Mouse (Mus musculus): ENCODE measurements around the gene Igll1.

The Igll1 gene

DNA sequence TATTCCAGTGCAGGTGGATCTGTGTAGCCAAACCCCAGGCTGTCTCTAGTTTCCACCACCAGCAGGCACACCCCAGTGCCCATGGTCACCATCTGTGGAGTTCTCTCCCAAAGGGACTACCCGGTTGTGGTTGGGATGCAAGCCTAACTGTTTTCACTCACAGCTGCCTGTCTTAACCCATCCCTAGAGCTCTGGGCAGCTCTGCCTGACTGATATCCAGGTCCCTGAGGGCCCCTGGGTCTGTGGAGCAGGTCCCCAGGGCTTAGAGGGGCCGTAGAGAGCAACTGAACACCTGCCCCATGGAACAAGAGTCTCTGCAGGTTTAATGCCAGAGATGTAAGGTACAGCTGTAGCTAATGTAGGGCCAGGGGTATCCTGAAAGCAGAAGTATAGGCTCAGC is at the start of gene Igll1:
Gene Igll1 (minus strand): TSS at position 8 of the 400 bp plus-strand sequence.
- peak; percentile 25 for DNase-seq (ENCODE audit: low spot score)

DNA sequence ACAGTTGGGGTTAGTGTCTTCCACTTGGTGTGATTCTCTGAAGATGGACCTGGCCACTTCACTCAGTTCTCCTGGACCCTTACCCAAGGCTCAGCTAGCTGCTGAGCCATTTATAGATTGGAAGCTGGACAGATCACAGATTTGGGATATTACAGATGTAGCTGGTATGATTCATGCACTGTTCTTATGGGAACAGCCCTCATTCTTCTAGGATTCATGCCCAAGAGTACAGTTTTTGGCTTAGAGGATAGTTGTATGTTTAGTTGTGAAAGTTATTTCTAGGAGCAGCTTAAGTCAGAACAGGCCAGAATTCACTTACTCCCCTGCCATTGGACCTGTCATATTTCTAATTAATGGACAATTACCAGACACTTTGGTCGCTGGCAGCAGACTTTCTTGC is 49.7 kb upstream of the Igll1 start:
- DNase-seq (ENCODE audit: low spot score) = no peak

DNA sequence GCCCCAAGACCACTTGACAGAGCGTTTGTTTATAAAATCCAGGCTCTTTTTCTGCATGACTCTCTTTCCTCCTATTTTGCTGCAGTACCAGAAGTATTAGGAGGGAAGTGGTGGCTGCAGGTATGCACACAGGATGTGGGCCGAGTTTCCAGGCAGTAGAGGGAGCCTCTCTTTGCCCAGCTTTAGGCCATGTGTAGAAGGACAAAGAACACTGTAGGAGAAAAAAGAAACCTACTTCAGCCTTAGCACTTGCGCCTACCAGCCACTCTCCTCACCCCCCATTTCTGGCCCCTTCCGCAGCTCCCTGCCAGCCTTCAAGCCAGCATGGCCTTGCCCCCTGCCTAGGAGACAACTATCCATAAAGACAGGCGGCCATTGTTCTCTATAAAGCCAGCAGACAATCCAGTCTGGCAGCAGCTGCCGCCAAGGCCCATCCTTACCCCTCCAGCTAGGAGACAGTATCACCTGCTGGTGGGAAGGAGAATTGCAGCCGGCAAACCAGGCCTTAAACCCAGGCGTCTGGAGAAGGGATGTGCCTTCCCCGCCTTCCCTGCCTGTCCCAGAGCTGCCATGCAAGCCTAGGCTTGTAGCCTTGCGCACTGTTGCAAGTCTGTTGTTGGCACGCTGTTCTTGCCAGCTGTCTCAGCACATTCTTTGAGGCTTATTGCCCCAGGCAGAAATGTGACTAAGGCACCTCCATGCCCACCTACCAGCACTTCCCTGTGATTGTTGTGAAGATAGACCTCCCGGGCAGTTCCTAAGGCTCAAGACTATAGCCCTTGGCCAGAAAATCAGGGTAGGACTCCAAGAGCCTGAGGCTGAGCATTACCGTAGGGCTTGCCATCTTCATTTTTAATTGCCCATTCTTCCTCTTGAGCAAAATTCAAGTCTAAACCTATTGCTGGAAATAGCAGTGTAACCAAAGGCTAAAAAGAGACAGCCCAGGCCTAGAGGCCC is 48.1 kb upstream of the Igll1 start:
- DNase-seq (ENCODE audit: low spot score) = peak; percentile 81

DNA sequence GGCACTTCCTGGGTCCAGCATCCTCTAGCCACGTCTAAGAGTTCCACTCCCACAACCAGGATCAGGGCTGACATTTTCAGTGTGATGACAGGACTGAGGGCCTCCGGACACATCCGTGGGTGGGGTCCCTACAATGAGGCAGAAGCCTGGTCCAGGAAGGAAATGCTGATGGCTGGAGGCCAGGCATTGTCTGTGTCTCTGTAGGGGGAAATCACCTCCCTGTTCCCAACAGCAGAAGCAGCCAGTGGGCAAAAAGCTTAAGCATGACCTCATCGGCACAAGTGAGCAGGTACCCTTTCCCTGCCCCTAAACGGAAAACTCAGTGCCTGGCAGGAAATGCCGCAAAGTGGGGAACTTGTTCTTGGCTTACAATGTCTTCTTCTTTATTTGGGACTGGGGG is 44.0 kb upstream of the Igll1 start:
- no peak for DNase-seq (ENCODE audit: low spot score)

DNA sequence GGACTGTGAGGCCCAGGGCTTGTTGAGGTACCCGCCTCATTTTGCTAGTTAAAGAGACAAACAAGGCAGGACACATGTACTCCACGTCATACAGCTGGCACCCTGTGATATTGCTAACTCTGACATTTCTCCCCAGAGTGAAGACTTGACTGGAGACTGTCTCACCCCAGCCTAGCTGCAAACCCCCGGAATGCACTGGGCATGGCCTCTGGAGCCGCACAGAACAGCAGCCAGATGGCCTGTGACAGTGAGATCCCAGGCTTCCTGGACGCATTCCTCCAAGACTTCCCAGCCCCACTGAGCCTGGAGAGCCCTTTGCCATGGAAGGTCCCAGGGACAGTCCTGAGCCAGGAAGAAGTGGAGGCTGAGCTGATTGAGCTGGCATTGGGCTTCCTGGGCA is 39.4 kb upstream of the Igll1 start:
- DNase-seq (ENCODE audit: low spot score) = no peak

DNA sequence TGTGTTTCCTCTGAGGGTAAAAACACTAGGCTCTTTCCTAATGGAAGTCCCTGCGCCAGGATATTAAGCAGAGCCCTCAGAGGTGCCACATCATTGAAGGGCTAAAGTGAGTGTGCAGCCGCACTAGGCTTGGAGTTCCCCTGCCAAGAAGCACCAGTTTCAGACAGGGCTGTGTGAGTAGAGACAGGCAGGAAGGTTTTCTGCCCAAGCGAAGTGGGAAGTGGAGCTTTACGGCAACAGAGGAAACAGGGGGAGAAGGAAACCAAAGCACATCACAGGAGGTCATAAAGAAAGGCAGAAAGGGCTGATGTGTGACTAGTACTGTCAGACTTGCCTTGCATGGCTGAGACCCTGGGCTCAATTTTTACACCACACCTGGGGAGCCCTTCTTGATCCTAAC is 38.5 kb upstream of the Igll1 start:
- DNase-seq (ENCODE audit: low spot score) = no peak

DNA sequence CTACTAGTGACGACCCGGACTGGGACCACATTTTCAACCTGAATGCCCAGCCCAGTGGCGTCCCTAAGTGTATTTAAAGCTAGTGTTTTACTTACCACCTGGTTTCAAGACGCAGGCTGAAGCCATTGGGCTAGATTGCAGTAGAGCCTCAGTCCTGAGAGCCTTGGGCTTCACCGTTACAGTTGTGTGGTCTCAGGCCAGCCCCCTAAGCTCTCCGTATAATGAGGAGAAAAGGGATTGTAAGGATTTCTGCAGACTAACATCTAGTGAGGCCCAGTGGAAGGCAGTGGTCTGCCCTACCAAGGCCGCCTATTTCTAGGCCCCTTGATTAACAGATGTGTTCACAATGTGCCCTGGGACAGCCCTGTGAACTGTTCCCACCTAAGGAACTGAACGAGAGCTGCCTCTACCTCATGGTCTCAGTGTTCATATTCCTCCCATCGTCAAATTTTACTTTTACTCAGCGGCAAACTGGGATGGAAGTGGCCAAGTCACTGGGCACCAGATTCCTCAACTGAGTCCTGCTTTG is 33.3 kb upstream of the Igll1 start:
- DNase-seq (ENCODE audit: low spot score) = no peak

DNA sequence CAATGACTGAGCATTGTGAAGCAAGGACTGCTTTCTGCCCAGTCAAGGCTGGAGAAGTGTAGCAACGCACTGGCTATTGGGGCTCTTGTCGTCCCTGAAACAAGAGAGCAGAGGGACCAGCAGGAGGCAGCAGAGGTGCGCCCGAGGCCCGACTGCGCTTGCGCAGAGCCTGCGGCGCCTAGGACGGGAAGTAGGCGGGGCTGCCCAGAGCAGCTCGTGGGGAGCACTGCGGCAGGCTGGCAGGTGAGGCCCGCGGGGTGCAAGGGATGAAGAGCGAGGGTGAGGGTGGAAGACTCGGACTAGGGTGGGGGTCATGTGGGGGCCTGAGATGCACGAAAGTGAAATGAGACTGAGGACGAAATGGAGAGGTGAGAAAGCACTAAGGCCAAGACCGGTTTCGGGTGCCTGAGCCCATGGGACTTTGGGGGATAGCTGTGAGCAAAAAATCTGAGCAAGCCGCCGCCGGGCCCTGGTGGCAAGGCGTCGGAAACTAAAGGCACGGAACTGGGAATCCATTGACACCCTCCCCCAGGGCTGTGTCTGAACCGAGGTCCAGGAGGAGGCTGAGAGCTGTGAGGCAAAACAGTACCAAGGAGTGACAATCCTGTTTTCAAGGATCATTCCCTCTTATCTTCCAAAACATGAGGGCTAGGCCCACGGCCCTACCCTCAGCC is 32.7 kb upstream of the Igll1 start, which contains the start of gene Ppm1f:
Gene Ppm1f (plus strand): TSS at position 88 of the 674 bp plus-strand sequence.
- DNase-seq (ENCODE audit: low spot score) = peak; percentile 96

DNA sequence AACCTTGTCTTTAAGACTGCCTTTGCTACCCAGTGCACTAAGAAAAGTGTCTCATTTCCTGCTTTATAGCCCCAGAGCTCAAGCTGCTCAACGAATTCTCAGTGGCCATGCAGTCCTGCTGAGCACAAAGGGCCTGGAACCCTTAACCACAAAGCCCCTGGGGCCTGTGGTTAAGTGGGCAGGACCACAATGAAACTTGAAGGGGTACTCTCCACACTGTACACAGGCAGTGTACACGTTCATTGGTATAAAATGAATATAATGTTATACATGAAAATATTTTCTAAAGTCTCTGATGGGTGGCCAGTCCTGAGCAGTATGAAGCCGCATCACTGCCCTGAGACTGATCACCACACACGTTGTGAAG is 32.2 kb upstream of the Igll1 start:
- DNase-seq (ENCODE audit: low spot score) = no peak

DNA sequence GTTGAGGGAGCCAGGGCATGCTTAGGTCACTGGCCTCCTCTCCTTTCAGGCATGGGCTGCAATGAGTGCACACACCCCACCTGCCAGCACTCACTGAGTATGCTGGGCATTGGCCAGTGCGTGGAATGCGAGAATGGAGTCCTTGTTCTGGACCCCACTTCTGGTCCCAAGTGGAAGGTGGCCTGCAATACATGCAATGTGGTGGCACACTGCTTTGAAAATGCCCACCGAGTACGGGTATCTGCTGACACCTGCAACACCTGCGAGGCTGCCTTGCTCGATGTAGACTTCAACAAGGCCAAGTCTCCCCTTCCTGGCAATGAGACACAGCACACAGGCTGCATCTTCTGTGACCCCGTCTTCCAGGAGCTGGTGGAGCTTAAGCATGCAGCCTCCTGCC is 28.6 kb upstream of the Igll1 start:
- DNase-seq (ENCODE audit: low spot score) = no peak

DNA sequence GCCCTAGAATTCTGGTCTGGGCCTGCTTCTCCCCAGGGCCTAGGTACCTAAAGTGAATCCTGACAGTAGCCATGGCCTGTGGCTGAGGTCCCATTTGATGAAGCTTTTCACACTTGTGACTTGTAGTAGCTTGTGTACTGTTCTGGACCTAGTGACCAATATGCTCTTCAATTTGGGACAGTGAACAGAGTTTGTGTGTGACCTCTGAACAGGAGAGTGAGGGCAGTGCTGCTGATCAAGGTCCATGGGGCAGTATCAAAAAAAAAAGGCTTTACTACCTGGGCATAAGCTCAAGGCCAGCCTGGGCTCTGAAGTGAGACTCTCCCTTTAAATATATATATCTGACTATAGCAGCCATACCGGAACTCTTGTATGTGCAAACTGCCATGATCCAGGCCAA is 24.6 kb upstream of the Igll1 start:
- no peak for DNase-seq (ENCODE audit: low spot score)

DNA sequence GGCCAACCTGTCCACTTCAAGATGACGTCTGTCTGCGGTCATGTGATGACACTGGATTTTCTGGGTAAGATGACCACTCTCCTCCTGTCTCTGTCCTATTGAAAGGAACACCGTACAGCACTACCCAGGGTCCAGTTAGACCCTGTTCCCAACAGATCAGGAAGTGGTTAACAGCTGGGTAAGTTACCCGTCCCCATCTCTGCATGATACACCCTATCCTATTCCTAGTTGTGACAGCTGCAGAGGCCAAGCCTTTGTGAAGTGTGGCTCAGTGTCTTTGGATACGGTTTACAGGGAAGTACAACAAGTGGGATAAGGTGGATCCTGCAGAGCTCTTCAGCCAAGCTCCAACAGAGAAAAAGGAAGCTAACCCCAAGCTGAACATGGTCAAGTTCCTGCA is 15.2 kb upstream of the Igll1 start:
- DNase-seq (ENCODE audit: low spot score) = no peak

DNA sequence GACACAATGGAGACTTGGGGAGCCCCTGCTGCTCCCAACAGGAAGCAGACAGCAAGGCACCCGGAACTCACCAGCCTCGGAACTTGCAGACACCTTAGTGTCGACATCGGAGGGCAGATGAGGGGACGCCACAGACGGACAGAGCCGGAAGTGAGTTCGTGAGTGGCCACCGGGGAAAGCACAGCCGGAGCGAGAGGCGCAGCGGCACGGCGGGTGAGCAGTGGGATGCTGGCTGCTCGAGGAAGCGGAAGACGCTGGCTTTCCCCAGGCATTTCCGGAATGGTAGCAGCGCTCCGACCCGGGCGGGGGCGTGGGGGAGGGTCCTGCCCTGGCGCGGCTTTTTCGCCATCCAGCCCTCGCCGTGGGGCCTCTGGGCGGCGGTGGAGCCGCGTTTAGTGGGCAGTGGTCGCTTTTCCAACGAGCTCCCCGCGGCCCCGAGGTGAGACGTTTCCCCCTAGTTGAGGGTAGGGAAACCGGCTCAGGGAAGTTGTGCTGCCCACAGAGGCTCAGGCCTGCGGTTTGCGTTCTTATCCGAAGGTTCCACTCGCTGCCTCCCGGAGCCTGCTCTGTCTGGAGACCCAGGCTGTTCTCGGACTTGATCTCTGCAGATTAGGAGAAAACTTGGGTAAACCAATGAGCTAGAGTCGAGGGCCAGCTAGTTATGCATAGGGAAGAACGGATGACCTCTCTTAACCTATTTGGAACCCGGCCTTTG is 7.0 kb upstream of the Igll1 start, which contains the start of the genes Top3b and Vpreb1:
Gene Top3b (plus strand): TSS at position 120 of the 715 bp plus-strand sequence.
Gene Vpreb1 (minus strand): TSS at position 227 of the 715 bp plus-strand sequence.
- peak; percentile 85 for DNase-seq (ENCODE audit: low spot score)

DNA sequence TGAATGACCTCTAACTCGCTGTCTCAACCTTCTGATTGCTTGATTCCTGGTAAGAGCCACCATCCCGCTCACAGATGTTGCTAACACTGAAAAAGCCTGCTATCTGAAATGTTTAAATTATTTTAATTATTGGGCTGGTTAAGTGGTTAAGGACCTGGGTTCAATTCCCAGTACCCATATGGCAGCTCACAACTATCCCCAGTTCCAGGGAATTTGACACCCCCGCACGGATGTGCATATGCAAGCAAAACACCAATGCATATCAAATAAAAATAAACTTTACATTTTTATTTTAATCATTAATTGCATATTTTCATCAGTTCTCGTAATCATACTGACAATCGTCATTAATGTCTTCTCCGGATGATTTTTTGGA is 6.4 kb upstream of the Igll1 start:
- DNase-seq (ENCODE audit: low spot score) = no peak

DNA sequence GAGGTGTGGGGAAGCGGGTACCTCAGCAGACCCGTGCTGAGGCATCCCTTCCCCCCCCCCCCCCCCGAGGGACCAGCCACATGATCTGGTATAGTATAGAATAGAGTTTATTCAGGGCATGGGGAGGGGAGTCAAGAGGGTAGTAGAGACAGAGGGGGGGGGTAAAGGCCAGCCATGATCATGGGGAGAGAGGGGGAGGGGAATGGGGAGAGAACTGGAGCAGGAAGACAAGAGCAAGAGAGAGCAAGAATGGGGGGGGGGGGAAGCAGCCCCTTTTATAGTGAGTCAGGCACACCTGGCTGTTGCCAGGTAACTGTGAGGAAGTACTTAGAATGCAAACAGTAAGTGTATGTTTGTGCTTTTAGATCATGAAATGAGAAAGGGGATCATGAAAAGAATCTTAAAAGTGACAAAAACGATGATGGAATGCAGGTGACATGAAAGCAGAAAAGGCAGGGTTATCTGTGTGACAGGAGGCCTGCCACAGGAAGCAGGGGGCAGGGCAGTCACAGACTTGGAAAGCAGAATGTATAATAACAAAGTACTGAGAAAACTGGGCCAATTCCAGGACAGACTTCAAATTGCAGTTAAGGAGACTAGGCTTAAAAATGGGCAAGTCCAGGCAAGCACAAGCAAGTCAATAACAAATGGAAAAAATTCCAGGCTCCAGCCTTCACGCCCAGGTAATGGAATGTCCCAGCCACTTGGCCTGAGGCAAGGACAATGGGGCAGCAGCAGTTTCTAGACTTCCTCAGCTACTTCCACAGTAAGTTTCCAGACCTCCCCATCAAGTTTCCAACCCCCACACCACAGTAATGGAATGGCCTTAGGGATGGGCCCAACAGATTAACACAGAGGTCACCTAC is 2.1 kb upstream of the Igll1 start:
- DNase-seq (ENCODE audit: low spot score) = peak; percentile 24

DNA sequence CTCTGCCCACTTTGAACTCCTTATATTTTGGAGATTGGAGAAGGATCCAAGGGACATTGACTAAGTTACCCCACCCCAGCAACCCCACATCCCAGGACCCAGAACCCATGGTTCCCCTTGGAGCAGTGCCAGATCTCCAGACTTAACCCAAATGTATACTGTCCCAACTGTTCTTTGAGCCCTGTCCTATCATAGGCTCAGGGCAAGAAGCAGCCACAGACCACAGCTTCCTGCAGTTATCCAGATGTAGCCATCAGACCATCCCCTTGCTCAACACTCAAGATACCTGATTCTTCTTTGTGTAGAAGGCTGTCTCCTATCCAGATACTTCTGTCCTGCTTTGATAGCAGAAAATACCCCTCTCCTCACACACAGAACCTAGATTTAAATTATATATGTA is 1.4 kb upstream of the Igll1 start:
- DNase-seq (ENCODE audit: low spot score) = peak; percentile 32

DNA sequence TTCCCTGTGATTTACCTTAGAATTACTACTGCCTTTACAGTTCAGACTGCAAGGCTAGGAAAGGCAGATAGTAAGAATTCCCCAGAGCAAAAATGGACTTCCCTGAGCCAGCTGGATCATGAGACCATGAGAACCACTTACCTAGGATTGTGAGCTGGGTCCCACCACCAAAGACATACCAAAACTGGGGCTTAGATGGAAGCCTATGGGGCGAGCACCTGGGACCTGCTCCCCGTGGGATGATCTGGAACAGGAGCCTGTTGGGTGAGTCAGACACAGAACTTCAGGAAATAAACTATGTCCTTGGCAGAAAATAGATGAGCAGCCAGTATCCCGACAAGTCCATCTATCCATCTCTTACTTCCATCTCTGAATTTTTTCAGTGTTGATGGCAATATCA is 1.5 kb downstream of the Igll1 start:
- no peak for DNase-seq (ENCODE audit: low spot score)

DNA sequence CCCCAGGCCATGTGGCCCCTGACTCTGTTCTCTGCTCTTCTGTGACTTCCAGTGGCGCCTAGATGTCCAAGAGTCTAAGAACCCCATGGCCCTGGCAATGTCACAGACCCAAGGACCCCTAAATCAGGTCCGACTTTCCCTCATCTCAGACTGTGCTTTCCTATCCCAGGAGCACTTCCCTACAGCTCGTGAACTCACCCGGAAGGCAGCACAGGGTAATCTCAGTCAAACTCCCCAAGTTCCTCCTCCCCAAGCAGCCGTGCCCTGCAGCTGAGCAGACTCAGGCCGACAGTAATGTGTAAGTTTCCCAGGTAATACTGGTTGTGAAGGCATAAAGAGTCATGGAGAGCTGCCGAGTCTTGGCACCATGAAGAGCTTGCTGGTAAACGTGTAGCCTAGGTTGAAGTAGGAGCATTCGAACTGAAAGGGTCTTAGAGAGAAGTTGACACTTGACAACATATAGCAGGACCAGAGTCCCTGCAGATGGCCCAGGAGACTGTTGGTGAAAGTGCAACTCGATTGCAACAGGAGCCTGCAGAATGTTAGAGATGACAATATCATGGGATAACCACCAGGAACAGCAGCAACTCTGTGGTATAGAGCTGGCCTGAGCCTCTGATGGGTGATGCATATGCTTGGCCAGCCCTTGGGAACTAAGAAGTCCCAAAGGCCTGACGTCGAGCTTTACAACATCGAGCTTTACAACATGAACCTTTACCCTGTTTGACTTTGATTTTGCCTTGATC is 6.9 kb downstream of the Igll1 start:
- DNase-seq (ENCODE audit: low spot score) = peak; percentile 30

DNA sequence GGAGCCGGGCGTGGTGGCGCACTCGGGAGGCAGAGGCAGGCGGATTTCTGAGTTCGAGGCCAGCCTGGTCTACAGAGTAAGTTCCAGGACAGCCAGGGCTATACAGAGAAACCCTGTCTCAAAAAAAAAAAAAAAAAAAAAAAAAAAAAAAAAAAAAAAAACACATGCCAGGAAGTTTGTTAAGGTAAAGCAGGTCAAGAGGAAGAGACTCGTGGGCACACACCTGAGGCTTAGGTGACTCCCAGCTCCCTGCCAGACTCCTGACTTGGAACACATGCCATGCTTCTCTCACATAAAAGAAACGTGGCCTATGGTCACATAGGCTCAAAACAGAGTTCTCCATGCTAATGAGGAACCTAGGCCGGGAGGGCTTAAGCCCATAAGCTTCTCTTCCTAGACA is 7.7 kb downstream of the Igll1 start:
- DNase-seq (ENCODE audit: low spot score) = peak; percentile 8

DNA sequence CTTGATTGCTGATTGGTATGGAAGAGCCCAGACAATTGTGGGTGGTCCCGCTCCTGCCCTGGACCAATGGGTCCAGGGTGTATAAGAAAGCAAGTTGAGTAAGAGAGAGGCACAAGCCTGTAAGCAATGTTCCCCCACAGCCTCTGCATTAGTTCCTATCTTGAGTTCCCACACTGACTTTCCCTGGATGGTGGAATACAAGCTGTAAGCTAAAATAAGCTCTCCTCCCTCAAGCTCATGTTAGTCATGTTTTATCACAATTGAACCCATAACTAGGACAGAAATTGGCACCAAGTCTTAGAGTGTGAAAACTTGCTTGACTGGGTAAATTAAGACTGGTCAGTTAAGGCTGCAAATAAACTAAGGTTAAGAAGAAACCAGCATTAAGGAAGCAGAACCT is 8.2 kb downstream of the Igll1 start:
- DNase-seq (ENCODE audit: low spot score) = no peak

DNA sequence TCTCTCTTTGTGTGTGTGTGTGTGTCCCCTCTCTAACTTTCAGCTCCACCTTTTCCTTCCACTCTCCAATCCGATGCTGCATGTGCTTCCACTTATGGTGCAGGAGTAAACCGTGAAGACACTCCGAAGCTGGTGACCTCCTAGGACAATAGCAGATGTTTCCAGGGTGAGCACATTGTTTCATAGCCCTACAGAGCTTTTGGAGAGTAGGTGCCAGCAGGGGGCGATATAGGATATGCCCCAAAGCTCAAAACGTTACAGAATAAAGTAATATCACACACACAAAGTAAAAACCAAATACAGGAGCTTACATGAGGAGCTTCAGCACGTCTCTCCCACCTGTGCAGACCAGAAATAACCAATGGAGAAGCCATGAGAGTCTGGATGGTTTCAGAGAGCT is 8.9 kb downstream of the Igll1 start:
- peak; percentile 66 for DNase-seq (ENCODE audit: low spot score)
